Mouse (Mus musculus): Measurements from ENCODE around the gene Scmh1. TPM values are rescaled to one million over a fixed set of nuclear protein-coding genes. Genes with fewer than 3 reads are reported as not detected.
"Not testable (repeated sequence)": the region's sequence is repeated elsewhere in the genome, so short reads cannot be mapped to it uniquely, and the experiment has no call there.

Scmh1 gene
- polyA plus RNA-seq, 1 experiment from 2014 or later: 66.4 TPM

DNA sequence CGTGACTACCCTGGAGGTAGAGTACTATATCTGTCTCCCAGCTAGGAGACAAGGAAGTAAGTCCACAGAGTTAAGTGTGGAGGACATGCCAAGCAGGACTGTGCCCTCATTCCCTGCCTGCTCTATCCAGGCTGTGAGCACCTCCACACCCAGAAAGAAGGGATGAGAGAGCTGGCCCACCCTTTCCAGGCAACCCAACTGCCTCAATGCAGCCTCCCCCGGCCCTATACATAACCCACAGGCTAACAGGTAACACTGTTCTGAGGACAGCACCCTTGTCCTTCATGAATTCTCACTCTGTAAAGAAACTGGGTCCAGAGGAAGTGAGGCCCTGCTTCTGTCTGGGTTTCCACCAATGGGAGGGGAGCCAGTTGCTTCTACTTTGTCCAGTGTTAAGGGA is 19.6 kb upstream of the Scmh1 start:
- no peak for ATAC-seq (replicated peaks; ENCODE audit: insufficient number of reproducible peaks, insufficient read depth, low FRiP score, low read depth)

DNA sequence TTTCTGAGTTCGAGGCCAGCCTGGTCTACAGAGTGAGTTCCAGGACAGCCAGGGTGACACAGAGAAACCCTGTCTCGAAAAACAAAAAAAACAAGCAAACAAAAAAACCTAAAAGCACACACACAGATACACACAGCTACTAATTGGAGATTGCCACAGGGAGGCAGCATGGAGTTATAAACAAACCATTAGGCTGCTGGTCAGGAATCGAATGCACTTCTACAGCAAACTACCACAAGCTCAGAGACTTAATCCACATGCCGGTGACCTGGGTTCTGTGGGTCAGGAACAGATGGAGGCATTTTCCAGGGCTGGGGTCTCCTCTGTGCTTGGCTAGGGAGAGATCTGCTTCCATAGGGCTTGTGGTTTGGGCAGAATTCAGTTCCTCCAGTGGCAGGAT is 17.6 kb upstream of the Scmh1 start:
- Histone ChIP-seq H3K9me3 (replicated peaks) (no peaks in the 10 kb centered on the region), H3K36me3 (no peaks in the 10 kb centered on the region), H3K4me2 (no peak overlapping the region), H3K27me3 (no peaks in the 10 kb centered on the region), H3K9ac (no peak overlapping the region), H3K4me3 (no peak overlapping the region), H3K4me1 (replicated peaks) (peaks cover 23% of the 10 kb centered on the region), H3K27ac (no peak overlapping the region)
- WGBS: 29% methylated on average over 4 of the region's 4 CpGs
- ATAC-seq (replicated peaks; ENCODE audit: insufficient number of reproducible peaks, insufficient read depth, low FRiP score, low read depth): no peak

More for the DNA sequence above, 19.6 kb upstream of the Scmh1 start:
- Histone ChIP-seq H3K36me3 (no peaks in the 10 kb centered on the region), H3K4me3 (no peak overlapping the region), H3K9ac (no peak overlapping the region), H3K27ac (no peak overlapping the region), H3K9me3 (replicated peaks) (no peaks in the 10 kb centered on the region), H3K27me3 (no peaks in the 10 kb centered on the region), H3K4me1 (replicated peaks) (peaks cover 15% of the 10 kb centered on the region), H3K4me2 (no peak overlapping the region)
- 72% methylated on average over 2 of the region's 2 CpGs for WGBS

DNA sequence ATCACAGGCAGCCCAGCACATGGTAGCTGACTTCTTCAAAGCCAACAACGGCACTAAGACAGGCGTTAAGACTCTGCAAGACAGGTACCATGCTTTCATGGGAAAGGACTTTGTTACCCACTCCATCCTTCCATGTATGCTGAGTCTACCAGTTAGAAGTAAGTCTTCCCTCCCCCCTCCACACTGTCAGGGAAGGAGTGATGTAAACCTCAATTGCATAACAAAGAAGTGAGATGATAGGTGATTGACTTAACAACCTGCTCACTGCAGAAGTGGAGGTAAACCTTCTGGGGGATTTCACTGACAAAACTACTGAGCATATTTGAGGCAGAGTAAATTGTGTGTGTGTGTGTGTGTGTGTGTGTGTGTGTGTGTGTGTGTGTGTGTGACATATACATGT is 17.1 kb upstream of the Scmh1 start:
- no peak for ATAC-seq (replicated peaks; ENCODE audit: insufficient number of reproducible peaks, insufficient read depth, low FRiP score, low read depth)
- Histone ChIP-seq H3K36me3 (no peaks in the 10 kb centered on the region), H3K4me3 (no peak overlapping the region), H3K27ac (no peak overlapping the region), H3K4me2 (no peak overlapping the region), H3K27me3 (no peaks in the 10 kb centered on the region), H3K4me1 (replicated peaks) (peaks cover 26% of the 10 kb centered on the region), H3K9ac (no peak overlapping the region), H3K9me3 (replicated peaks) (no peaks in the 10 kb centered on the region)
- 62% methylated on average over 2 of the region's 2 CpGs for WGBS

DNA sequence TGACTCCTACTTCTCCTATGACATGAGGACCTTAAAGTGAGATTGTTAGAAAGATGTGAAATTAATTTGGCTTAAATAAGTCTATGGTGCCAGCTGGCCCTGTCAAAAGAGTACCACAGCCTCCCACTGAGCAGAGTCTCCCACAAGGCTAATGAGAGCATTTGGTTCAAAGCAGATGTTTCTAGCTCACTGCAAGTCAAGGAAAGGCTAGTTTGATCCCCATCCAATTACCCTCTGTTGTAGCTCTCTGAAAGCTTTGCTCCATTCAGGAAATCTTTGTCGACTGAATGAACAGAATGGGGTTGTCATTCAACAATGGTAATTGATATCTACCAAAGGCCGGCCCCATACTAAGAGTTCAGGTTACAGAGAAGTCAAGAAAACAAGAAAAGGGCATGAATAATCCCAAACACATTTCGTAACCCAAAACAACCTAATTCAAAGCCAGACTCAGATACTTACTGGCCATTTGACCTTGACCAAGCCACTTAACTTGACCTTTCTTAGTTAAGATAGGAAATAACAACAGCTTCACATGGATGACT is 16.0 kb upstream of the Scmh1 start:
- H3K36me3 ChIP-seq: no peaks in the 10 kb centered on the region
- WGBS: 68% methylated on average over 3 of the region's 3 CpGs
- no peak overlapping the region for H3K27ac ChIP-seq
- H3K4me2 ChIP-seq: no peak overlapping the region
- ATAC-seq (replicated peaks; ENCODE audit: insufficient number of reproducible peaks, insufficient read depth, low FRiP score, low read depth): no peak
- H3K9me3 ChIP-seq (replicated peaks): no peaks in the 10 kb centered on the region
- H3K27me3 ChIP-seq: no peaks in the 10 kb centered on the region
- H3K4me1 ChIP-seq (replicated peaks): peaks cover 34% of the 10 kb centered on the region
- no peak overlapping the region for H3K4me3 ChIP-seq
- no peak overlapping the region for H3K9ac ChIP-seq

DNA sequence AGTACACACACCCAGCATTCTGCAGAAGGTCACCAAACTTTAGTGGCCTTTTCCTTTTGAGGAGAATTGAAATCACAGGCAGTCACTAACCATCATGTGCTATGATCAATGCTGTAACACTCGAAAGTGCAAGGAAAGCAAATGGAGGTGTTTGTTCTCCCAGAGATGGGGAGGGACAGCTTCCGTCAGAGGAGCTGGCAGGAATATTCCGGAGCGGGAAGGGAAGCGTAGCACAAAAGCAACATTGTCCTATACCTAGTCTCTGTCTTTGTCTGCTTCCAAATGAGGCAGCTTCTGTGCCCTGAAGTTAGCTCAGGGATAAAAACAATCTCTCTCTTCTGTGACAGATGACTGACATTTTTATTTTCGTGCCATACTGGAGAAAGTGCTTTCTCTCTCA is 15.5 kb upstream of the Scmh1 start:
- WGBS: 68% methylated on average over 6 of the region's 6 CpGs
- H3K36me3 ChIP-seq: no peaks in the 10 kb centered on the region
- H3K27ac ChIP-seq: no peak overlapping the region
- H3K4me2 ChIP-seq: no peak overlapping the region
- H3K4me1 ChIP-seq (replicated peaks): peaks cover 36% of the 10 kb centered on the region
- ATAC-seq (replicated peaks; ENCODE audit: insufficient number of reproducible peaks, insufficient read depth, low FRiP score, low read depth): no peak
- H3K4me3 ChIP-seq: no peak overlapping the region
- H3K9me3 ChIP-seq (replicated peaks): no peaks in the 10 kb centered on the region
- H3K9ac ChIP-seq: no peak overlapping the region
- no peaks in the 10 kb centered on the region for H3K27me3 ChIP-seq

DNA sequence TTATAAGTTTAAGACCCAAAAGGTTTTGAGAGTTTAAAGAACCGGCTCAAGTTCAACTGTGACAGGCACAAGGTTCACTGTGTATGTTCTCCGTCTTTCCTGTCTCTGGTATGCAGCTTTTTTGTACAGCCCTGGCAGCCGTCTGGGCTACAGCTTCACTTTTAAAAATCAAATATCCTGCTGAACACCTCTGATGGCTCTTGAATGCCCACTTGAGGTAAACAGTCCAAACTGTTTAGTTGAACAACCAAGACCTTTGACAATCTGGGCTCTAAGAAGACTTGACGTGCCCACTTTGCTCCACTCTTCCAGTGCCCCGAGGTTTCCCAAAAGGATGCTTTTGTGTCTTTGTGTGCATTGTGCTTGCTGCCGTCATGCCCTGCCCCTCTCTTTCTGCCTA is 13.5 kb upstream of the Scmh1 start:
- H3K4me1 ChIP-seq (replicated peaks): peaks cover 55% of the 10 kb centered on the region
- H3K36me3 ChIP-seq: no peaks in the 10 kb centered on the region
- H3K9me3 ChIP-seq (replicated peaks): no peaks in the 10 kb centered on the region
- no peaks in the 10 kb centered on the region for H3K27me3 ChIP-seq
- H3K4me2 ChIP-seq: no peak overlapping the region
- peak overlapping the region; percentile 93 for H3K27ac ChIP-seq
- H3K4me3 ChIP-seq: no peak overlapping the region
- ATAC-seq (replicated peaks; ENCODE audit: insufficient number of reproducible peaks, insufficient read depth, low FRiP score, low read depth): no peak
- 60% methylated on average over 6 of the region's 6 CpGs for WGBS
- no peak overlapping the region for H3K9ac ChIP-seq

DNA sequence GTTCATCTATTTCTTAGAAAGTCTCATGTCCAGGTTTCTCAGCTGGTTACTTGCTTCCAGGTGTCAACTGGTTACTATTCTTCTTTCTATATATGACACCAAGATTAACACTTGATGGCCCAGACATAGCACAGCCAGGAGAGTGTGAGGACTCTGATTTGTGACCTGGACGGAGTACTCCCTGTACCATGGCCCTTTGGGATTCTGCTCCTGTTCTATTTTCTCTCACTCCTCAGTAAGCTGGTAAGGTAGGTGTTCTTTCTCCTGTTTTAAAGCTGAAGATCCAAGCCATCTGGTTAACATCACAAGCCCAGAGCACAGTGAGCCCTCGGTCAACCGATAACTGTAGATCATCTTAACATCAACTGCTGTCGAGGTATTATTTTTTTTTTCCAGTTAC is 12.7 kb upstream of the Scmh1 start:
- Histone ChIP-seq H3K4me1 (replicated peaks) (peaks cover 58% of the 10 kb centered on the region), H3K9ac (no peak overlapping the region), H3K4me2 (peak overlapping the region; percentile 16; the same call in 1 of the 2 replicates), H3K9me3 (replicated peaks) (no peaks in the 10 kb centered on the region), H3K27me3 (no peaks in the 10 kb centered on the region), H3K4me3 (no peak overlapping the region), H3K36me3 (no peaks in the 10 kb centered on the region), H3K27ac (peak overlapping the region; percentile 93)
- peak; percentile 47; the same call in 1 of the 2 replicates for ATAC-seq (replicated peaks; ENCODE audit: insufficient number of reproducible peaks, insufficient read depth, low FRiP score, low read depth)
- 25% methylated on average over 4 of the region's 4 CpGs for WGBS

DNA sequence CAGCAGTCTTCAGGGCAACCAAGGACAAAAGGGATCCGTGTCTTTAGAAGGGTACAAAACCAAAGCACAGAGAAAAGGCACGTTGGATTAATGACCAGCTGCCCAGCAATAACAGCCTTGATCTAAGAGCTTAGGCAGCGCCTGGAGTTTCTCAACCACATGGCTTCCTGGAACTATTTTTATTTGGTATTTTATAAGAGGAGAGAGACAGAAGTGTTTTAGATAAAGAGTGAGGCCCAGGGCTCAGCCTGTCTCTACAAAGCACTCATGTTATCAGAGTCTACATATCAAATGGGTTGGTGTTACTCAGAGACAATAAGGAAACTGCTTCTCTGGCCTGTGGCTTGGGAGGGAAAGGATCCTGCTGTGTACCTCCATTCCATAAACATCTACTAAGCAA is 12.3 kb upstream of the Scmh1 start:
- Histone ChIP-seq H3K4me1 (replicated peaks) (peaks cover 55% of the 10 kb centered on the region), H3K27ac (peak overlapping the region; percentile 93)

DNA sequence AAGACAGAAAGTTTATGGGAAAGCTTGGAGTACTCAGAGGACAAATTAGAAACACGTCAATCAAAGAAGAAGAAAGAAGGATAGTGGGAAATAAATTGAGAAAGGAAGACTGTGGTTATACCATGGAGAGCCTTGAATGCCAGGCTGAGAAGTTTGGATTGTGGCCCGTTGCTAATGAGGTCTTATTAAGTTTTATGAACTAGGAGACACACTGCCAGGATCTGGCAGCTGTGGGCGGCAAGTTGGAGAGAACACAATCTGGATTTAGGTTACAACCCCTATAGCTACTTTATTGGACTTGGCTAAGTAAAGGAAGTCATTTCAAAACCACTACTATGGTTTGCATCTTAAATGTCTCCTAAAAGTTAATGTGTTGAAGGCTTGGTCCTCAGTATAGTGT is 4.8 kb upstream of the Scmh1 start:
- WGBS: 79% methylated on average over 3 of the region's 3 CpGs
- no peak overlapping the region for H3K27ac ChIP-seq
- H3K36me3 ChIP-seq: no peaks in the 10 kb centered on the region
- H3K27me3 ChIP-seq: no peaks in the 10 kb centered on the region
- H3K4me3 ChIP-seq: no peak overlapping the region
- H3K4me1 ChIP-seq (replicated peaks): peaks cover 24% of the 10 kb centered on the region
- H3K9ac ChIP-seq: no peak overlapping the region
- no peak for ATAC-seq (replicated peaks; ENCODE audit: insufficient number of reproducible peaks, insufficient read depth, low FRiP score, low read depth)
- no peak overlapping the region for H3K4me2 ChIP-seq
- H3K9me3 ChIP-seq (replicated peaks): no peaks in the 10 kb centered on the region

More for the DNA sequence above, 12.3 kb upstream of the Scmh1 start:
- H3K4me3 ChIP-seq: no peak overlapping the region
- H3K4me2 ChIP-seq: peak overlapping the region; percentile 37
- no peaks in the 10 kb centered on the region for H3K27me3 ChIP-seq
- WGBS: 10% methylated on average over 3 of the region's 3 CpGs
- H3K9ac ChIP-seq: no peak overlapping the region
- peak; percentile 80 for ATAC-seq (replicated peaks; ENCODE audit: insufficient number of reproducible peaks, insufficient read depth, low FRiP score, low read depth)
- no peaks in the 10 kb centered on the region for H3K36me3 ChIP-seq
- H3K9me3 ChIP-seq (replicated peaks): no peaks in the 10 kb centered on the region

DNA sequence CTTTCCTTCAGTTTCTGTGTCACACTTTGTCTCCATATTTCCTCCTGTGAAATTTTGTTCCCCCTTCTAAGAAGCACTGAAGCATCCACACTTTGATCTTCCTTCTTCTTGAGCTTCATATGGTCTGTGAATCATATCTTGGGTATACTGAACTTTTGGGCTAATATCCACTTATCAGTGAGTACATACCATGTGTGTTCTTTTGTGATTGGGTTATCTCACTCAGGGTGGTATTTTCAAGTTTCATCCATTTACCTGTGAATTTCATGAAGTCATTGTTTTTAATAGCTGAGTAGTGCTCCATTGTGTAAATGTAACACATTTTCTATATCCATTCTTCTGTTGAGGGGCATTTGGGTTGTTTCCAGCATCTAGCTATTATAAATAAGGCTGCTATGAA is 3.0 kb upstream of the Scmh1 start:
- not testable (repeated sequence) for H3K27me3 ChIP-seq; H3K4me3 ChIP-seq; H3K27ac ChIP-seq; H3K9ac ChIP-seq; ATAC-seq (replicated peaks; ENCODE audit: insufficient number of reproducible peaks, insufficient read depth, low FRiP score, low read depth); H3K4me2 ChIP-seq; H3K36me3 ChIP-seq; H3K9me3 ChIP-seq (replicated peaks)
- H3K4me1 ChIP-seq (replicated peaks): peaks cover 13% of the 10 kb centered on the region

DNA sequence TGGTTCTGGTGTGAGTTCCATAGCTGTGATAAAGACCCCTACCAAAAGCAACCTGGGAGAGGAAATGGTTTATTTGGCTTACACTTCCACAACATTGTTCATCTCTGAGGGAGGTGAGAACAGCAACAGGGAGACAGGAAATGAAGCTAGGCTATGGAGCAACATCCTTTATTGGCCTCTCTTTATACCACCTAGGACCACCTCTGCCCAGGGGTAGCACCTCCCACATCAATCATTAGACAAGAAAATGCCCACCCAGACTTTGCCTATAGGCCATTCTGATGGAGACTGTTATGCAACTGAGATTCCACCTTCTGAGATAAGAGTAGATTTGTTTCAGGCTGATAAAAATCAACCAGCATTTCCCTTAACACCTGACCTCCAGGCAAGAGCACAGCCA is 834 bp upstream of the Scmh1 start:
- peak overlapping the region; percentile 59; the same call in 1 of the 2 replicates for H3K4me2 ChIP-seq
- H3K27me3 ChIP-seq: no peaks in the 10 kb centered on the region
- H3K9ac ChIP-seq: no peak overlapping the region
- no peak for ATAC-seq (replicated peaks; ENCODE audit: insufficient number of reproducible peaks, insufficient read depth, low FRiP score, low read depth)
- peak overlapping the region; percentile 99; the same call in 1 of the 2 replicates for H3K4me3 ChIP-seq
- peak overlapping the region; percentile 99 for H3K27ac ChIP-seq
- H3K36me3 ChIP-seq: no peaks in the 10 kb centered on the region
- H3K4me1 ChIP-seq (replicated peaks): peaks cover 24% of the 10 kb centered on the region
- H3K9me3 ChIP-seq (replicated peaks): no peaks in the 10 kb centered on the region

DNA sequence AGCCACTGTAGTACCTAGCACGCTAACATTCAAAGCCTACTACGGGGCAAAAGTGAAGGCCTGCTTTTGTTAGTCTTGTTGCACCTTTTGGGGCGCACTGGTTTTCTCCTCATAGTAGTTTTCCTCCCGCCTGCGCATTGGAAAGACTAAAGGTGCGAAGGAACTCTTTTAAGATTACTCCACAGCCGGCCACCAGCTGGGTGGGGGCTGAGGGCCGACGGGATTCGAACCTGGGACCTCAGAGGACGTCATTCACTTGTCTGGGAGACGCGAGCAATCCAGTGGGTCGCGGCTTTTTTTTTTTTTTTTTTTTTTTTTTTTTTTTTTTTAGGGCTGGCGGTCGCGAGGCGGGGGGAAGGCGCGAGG is 320 bp upstream of the Scmh1 start:
- 11% methylated on average over 19 of the region's 21 CpGs for WGBS
- Histone ChIP-seq H3K9ac (peak overlapping the region; percentile 100), H3K4me2 (peak overlapping the region; percentile 59), H3K4me3 (peak overlapping the region; percentile 99), H3K27me3 (no peaks in the 10 kb centered on the region), H3K4me1 (replicated peaks) (peaks cover 24% of the 10 kb centered on the region), H3K36me3 (no peaks in the 10 kb centered on the region), H3K9me3 (replicated peaks) (no peaks in the 10 kb centered on the region), H3K27ac (peak overlapping the region; percentile 99)
- no peak for ATAC-seq (replicated peaks; ENCODE audit: insufficient number of reproducible peaks, insufficient read depth, low FRiP score, low read depth)

Data from heart, embryonic 15.5 days (tissue).